Mouse (Mus musculus) kidney, adult 9 months (tissue): ENCODE data around the gene Wfdc6a.

ENCODE experiments used
- DNase-seq: peaks from one replicate; pipeline ENCODE4 v3.0.0; 2022

Wfdc6a gene

GRCm38 (mm10) chr2:164549963-164550894, 35.0 kb downstream of the Wfdc6a start:
- DNase-seq: no peak

GRCm38 (mm10) chr2:164549338-164549737, 35.9 kb downstream of the Wfdc6a start:
- DNase-seq: no peak

GRCm38 (mm10) chr2:164544454-164545097, 40.7 kb downstream of the Wfdc6a start:
- no peak for DNase-seq

DNA sequence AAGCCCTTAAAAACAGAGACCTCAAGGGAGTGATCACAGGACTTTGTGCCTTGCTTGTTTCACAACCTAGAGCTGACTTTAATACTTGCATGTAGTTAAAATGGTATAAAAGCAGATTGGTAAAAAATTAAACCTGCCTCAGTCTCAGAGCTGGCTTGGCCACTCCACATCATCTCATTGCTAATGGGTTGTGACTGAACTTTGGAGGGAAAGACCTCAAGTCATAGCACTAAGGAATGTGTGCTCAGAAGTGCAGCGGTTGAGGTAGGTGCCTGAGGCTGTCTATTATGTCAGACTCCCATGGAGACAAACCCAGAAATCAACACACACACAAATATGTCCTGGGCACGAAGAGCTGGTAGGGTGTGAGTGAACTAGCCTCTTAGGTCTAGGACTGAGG, 41.5 kb downstream of the Wfdc6a start:
- DNase-seq: peak; percentile 84

DNA sequence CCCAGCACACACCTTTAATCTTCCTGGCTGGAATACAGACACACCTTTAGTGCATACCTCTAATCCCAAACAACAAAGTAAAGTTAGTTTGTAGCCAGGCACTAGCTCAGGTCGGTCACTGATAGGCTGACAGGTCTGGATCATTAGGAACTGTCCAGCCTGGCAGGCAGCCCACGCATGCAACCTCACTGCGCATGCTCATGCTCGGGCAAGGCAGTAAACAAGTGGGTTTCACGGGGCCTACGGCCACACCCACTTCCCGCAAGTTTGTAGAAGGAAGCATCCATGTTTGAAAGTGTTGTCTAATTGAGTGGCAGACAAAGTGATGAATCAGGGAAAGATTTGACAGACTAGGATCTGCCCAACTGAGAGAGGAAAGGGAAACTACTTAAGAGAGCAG, 42.6 kb downstream of the Wfdc6a start:
- DNase-seq: peak; percentile 28

GRCm38 (mm10) chr2:164542132-164542531, 43.1 kb downstream of the Wfdc6a start:
- DNase-seq: no peak

- DNase-seq: peak; percentile 44
Observed at GRCm38 (mm10) chr2:164540652-164541427, 44.4 kb downstream of the Wfdc6a start.

DNA sequence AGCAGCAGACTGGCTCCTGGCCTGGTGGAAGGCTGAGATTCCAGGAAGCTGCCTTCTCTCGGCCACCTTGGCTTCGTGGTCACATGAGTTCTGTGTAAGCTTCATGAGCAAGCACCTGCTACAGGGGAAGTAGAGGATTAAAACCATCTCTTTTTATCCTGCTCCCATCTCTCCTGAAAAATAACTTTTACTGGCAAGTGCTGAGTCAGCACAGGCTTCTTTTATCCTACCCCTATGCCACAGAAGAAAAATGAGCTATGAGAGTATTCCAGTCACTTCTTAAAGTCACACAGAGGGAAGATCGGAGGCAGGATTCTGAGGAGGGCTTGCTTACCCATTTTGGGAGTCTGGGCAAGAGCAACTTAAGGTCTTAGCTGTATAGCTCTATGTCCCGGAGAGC, 48.2 kb downstream of the Wfdc6a start:
- DNase-seq: no peak

DNA sequence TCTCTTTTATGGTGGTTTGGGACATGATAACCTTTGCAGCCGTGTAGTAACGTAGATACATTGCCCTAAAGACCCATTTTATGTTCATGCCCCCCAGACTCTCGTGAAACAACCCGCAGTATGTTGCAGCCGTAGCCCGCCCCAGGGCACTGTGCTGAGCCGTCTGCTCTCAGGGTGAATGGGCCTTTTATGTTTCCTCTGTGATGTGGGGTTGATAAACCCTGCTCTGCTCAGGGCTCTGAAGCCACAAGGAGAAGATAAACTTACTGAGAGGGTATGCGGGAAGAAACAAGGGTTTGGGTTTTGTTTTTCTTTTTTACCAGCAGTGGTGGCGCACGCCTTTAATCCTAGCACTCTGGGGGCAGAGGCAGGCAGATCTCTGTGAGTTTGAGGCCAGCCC, 50.9 kb downstream of the Wfdc6a start:
- DNase-seq: no peak

DNA sequence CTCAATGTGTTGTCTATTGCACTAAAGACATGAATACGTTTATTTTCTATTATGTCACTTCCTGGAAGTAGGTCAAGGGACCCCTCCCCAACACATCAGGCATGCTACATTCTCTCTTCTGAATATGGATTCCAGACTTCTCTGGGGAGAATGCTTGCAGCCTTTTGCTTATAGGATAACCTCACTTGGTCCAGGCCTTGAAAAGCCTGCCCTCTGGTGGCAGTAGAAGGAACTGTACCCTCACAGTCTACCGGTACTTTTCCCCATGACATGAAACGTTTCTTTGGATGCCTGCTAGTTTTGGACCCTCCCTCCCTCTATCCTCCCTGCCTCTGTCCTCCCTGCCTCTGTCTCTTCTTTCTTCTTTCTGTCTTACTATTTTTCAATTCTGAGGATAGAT, 54.1 kb downstream of the Wfdc6a start:
- peak; percentile 73 for DNase-seq
